Mouse (Mus musculus) liver, embryonic 14.5 days (tissue): ENCODE data around the gene Frmpd1.

Source experiments
- CTCF ChIP-seq: IDR thresholded peaks from 2 replicates; pipeline ENCODE4 v1.5.1; 2016; ENCODE audit warnings: antibody characterized with exemption, low read depth, control low read depth
- EP300 ChIP-seq: IDR thresholded peaks from 2 replicates; pipeline ENCODE4 v1.6.1; 2016; ENCODE audit warnings: antibody characterized with exemption, low read depth

- TF ChIP-seq CTCF (no peak), EP300 (no peak)
Measured at GRCm38 (mm10) chr4:45308606-45309005, 123.9 kb downstream of the Frmpd1 start.
